Mouse (Mus musculus) kidney, adult 18-20 months (tissue): ENCODE measurements at regions not wholly inside any gene's neighbourhood (a gene's known extent, or its start where the extent isn't known, plus 50 kb on each side); places are given as distances from the start of the nearest gene placed in this dataset.

Source experiments
- DNase-seq: peaks from one replicate; pipeline ENCODE4 v3.0.0; 2021

GRCm38 (mm10) chr4:82234443-82234842, 471.1 kb downstream of the Nfib start:
- no peak for DNase-seq

- DNase-seq = no peak
These were observed 479.1 kb downstream of the Nfib start for GRCm38 (mm10) chr4:82226197-82227119.

- DNase-seq = no peak
These were observed 484.8 kb downstream of the Nfib start for GRCm38 (mm10) chr4:82220724-82221123.

- DNase-seq = no peak
These were observed 485.3 kb downstream of the Nfib start for GRCm38 (mm10) chr4:82220120-82220714.

GRCm38 (mm10) chr4:82218616-82219015, 486.9 kb downstream of the Nfib start:
- DNase-seq = no peak

DNA sequence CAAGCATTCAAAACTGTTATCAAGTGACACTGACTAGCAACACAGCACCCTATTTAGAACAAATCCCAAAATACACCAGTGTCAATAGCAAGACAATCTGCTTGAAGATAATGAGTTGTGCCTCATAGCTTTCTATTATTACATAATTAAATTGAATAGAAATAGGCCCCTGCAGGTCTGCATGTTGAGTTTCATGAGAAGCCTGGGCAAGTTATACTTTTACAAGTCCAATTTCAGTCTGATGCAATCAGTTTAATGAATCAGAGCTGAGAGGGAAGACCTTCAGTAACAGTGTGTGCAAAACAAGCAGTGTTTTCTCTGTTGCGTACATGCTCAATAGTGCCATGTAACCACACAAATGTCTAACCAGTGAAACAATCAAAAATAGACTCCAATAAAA, 498.5 kb downstream of the Nfib start:
- DNase-seq = no peak

DNA sequence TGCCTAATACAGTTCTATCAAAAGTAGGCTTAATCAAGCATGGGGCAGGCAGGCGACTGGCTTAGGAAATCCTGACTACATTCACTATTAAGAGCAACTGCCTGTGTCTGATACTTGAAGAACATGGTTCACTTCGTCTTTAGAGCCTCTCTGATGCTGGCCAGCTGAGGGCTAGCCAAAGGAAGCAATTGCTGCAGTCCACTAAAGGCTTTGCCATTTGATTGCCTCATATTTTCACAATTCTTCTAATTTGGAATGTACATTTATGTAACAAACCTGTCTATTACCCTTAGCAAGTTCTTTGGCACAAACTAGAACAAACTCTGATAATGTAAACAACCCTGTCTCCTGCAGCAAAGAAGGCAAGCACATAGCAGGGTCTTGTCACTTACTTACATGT, 505.2 kb downstream of the Nfib start:
- DNase-seq = no peak

- no peak for DNase-seq
These were observed 506.4 kb downstream of the Nfib start for GRCm38 (mm10) chr4:82199118-82199517.

GRCm38 (mm10) chr4:82197611-82198010, 507.9 kb downstream of the Nfib start:
- DNase-seq = no peak

DNA sequence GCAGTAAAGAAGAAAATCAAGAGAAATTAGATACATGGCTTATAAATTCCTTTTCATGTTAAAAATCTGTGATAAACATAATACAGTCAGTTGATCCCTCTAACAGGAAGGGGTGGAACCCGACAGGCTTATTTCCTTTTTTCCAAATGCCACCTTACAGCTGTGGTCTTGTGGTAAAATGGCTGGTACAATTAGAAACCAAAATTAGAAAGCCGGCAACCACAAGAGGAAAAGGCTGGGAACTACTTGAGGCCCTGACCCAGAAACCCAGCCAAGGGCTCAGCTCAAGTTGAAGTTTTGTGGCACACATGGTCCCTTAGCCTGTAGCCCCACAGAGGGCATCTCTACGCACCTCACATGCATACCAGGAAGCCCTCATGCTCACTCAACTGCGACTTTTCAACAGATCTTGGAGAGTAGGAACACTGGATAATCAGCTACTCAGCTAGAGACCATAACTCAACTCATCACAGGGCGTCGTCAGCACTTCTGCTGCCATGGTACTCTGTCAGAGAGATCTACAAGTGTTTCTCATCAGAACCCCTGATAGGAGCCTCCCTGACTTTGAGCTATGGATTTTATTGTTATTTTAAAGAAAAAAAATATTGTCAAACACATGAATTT, 509.4 kb downstream of the Nfib start:
- no peak for DNase-seq

GRCm38 (mm10) chr4:82193905-82194304, 511.6 kb downstream of the Nfib start:
- no peak for DNase-seq

GRCm38 (mm10) chr4:82186892-82187291, 518.7 kb downstream of the Nfib start:
- no peak for DNase-seq

- DNase-seq = no peak
These were observed 521.6 kb downstream of the Nfib start for GRCm38 (mm10) chr4:82183974-82184373.

DNA sequence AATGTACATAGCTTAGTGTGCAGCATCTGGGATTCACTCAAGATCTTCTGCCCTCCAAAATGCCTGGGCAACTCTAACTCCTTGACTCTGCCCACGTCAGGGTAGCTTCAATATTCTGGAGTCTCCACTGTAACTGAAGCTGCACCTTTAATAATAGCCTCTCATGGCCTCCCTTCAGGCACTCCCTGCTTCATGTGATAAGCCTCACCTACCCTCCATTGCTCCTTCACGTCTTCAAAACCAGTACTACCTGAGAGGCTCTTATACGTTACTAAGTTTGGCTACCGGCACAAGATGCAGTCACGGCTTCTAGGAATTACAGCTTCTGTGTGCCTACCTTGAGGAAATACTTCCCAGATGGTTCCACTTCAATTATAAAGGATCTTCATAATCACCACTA, 527.4 kb downstream of the Nfib start:
- no peak for DNase-seq

- DNase-seq = no peak
These were observed 528.8 kb downstream of the Nfib start for GRCm38 (mm10) chr4:82176723-82177122.

- no peak for DNase-seq
These were observed 532.0 kb downstream of the Nfib start for GRCm38 (mm10) chr4:82173461-82174085.

- no peak for DNase-seq
These were observed 534.6 kb downstream of the Nfib start for GRCm38 (mm10) chr4:82170930-82171329.

GRCm38 (mm10) chr4:82168032-82168431, 537.5 kb downstream of the Nfib start:
- DNase-seq = no peak

GRCm38 (mm10) chr4:82167396-82167795, 538.2 kb downstream of the Nfib start:
- DNase-seq = no peak

DNA sequence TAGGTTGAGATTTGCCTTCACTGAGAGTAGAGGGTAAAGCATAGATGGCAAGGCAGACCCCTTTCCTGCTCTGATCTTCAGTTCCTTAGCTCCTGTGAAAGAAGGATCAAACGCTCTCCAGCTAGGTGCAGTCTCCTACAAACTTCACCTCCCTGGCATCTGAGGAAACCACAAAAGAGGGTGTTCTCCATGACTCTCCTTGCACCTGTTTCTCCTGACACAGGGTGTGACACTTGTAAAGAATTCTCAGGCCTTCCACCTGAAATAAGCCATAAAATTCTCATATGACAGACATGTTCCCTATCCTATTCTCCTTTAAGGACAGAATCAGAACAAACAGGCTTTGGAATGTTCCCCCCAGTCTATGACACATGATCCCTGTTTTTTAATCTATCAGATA, 538.7 kb downstream of the Nfib start:
- DNase-seq = no peak

- no peak for DNase-seq
These were observed 539.5 kb downstream of the Nfib start for GRCm38 (mm10) chr4:82166087-82166486.

DNA sequence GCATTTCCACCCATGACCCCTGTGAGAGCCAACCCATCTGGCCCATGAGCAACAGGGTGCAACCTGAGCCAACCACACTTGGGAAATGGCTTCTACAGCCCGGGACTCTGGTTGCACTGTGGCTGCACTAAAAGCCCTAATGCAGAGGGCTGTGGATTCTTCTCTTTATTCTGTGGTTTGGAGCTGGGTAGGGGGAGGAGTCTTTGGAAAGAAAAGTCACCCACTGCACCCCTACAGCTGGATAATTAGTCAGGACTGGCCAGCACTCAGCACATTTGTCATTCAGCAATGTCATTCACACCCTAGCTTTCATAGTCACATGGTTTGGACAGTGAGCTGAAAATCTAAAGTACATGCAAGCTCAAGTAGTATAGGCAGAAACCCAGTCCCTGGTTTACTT, 541.5 kb downstream of the Nfib start:
- no peak for DNase-seq

DNA sequence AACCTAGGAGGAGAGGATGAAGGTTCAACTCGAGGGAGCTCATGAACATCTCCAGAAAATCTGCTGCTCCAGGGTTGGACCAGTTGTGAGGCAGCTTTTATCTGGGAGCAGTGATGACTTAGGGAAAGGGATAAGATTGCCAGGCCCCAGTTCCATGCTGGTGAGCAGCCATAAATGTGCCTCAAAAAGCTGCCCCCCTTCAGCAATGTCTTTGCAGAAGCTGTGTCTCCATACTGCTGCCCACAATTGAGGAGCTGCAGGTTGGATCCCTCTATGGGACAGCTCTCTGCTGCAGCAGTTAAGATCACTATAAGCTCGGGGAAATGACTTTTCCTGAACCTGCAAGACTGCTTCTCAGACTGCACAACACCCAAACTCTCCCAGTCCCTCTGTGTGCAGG, 543.7 kb downstream of the Nfib start:
- DNase-seq = no peak

- DNase-seq = no peak
These were observed 544.3 kb downstream of the Nfib start for GRCm38 (mm10) chr4:82161232-82161631.
